Mouse (Mus musculus): ENCODE data around the gene Ptpn13. TPM values are rescaled to one million over a fixed set of nuclear protein-coding genes. Genes with fewer than 3 reads are reported as not detected.
A peak's percentile ranks its signal among the peaks of the same experiment; 100 is the strongest.

Gene Ptpn13
- polyA plus RNA-seq, 1 experiment from 2014 or later = 3.2 TPM

DNA sequence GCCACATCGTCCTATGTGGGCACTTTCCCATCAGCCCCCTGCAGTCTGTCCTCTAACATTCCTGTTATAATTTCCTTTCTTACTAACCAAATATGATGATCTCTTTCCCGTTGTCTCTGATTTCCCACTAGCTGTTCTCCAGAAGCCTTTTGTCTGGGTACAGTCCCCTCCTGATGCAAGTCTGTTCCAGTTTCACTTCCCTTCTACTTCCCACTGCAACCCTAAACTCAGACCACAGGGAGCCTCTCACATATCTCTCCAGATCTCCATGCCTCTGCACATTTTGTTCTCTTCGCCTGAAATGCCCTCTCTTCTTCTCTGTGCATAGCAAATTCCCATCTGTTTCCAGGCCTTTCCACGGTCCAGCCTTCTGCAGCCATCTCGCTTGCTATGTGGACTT lies 35.6 kb upstream of the Ptpn13 start:
- Histone ChIP-seq H3K27ac (ENCODE audit: low read length) (no peak overlapping the region), H3K4me2 (ENCODE audit: low read depth, low read length) (no peak overlapping the region), H3K27me3 (replicated peaks; ENCODE audit: control insufficient read depth, insufficient read depth, low read length) (no peaks in the 10 kb centered on the region), H3K4me3 (ENCODE audit: low read length) (no peak overlapping the region), H3K9ac (ENCODE audit: low read depth, low read length) (no peak overlapping the region), H3K9me3 (ENCODE audit: control insufficient read depth, low read length) (no peaks in the 10 kb centered on the region), H3K36me3 (ENCODE audit: control insufficient read depth, insufficient read depth, low read length) (no peaks in the 10 kb centered on the region), H3K4me1 (ENCODE audit: control insufficient read depth, insufficient read depth, low read length) (peaks cover 7% of the 10 kb centered on the region; the same call in 1 of the 2 replicates)
- WGBS = 86% methylated on average over 5 of the region's 5 CpGs
- no peak for ATAC-seq

GRCm38 (mm10) chr5:103393220-103393619 lies 31.8 kb upstream of the Ptpn13 start:
- 10% methylated on average over 4 of the region's 4 CpGs for WGBS

GRCm38 (mm10) chr5:103393752-103394151 lies 31.2 kb upstream of the Ptpn13 start:
- no peak overlapping the region for H3K4me3 ChIP-seq (ENCODE audit: low read length)
- H3K9ac ChIP-seq (ENCODE audit: low read depth, low read length) = no peak overlapping the region
- H3K36me3 ChIP-seq (ENCODE audit: control insufficient read depth, insufficient read depth, low read length) = no peaks in the 10 kb centered on the region
- no peak overlapping the region for H3K27ac ChIP-seq (ENCODE audit: low read length)
- no peak overlapping the region for H3K4me2 ChIP-seq (ENCODE audit: low read depth, low read length)
- no peaks in the 10 kb centered on the region for H3K4me1 ChIP-seq (ENCODE audit: control insufficient read depth, insufficient read depth, low read length)
- no peaks in the 10 kb centered on the region for H3K27me3 ChIP-seq (replicated peaks; ENCODE audit: control insufficient read depth, insufficient read depth, low read length)
- 66% methylated on average over 16 of the region's 16 CpGs for WGBS
- no peaks in the 10 kb centered on the region for H3K9me3 ChIP-seq (ENCODE audit: control insufficient read depth, low read length)
- no peak for ATAC-seq

More at GRCm38 (mm10) chr5:103393220-103393619, 31.8 kb upstream of the Ptpn13 start:
- H3K4me3 ChIP-seq (ENCODE audit: low read length) = no peak overlapping the region
- no peak for ATAC-seq
- H3K27me3 ChIP-seq (replicated peaks; ENCODE audit: control insufficient read depth, insufficient read depth, low read length) = no peaks in the 10 kb centered on the region
- no peak overlapping the region for H3K27ac ChIP-seq (ENCODE audit: low read length)
- 0 out of 2 replicates have a peak, but pooled peaks cover under 1% of the 10 kb centered on the region for H3K4me1 ChIP-seq (ENCODE audit: control insufficient read depth, insufficient read depth, low read length)
- no peaks in the 10 kb centered on the region for H3K9me3 ChIP-seq (ENCODE audit: control insufficient read depth, low read length)
- no peak overlapping the region for H3K4me2 ChIP-seq (ENCODE audit: low read depth, low read length)
- H3K36me3 ChIP-seq (ENCODE audit: control insufficient read depth, insufficient read depth, low read length) = no peaks in the 10 kb centered on the region
- no peak overlapping the region for H3K9ac ChIP-seq (ENCODE audit: low read depth, low read length)

DNA sequence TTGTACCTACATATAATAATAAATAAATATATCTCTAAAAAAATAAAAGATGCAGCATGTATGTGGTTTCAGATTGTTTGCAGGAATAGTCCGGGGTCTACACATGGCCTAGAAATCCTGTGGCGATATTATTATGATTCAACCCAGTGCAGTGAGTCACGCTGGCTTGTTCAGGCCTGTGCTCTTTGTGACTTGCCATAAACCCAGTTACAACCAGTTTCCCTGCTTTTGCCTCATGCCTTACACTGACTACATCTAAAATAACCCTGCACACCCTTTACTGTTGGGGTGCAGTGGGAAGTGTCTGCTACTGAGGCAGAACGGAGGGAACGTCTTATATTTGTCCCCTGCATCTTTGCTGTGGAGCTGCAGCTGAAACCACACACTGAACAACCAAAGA lies 29.3 kb upstream of the Ptpn13 start:
- H3K36me3 ChIP-seq (ENCODE audit: control insufficient read depth, insufficient read depth, low read length) = no peaks in the 10 kb centered on the region
- H3K27me3 ChIP-seq (replicated peaks; ENCODE audit: control insufficient read depth, insufficient read depth, low read length) = no peaks in the 10 kb centered on the region
- no peak overlapping the region for H3K27ac ChIP-seq (ENCODE audit: low read length)
- ATAC-seq = no peak
- no peak overlapping the region for H3K4me2 ChIP-seq (ENCODE audit: low read depth, low read length)
- H3K4me3 ChIP-seq (ENCODE audit: low read length) = no peak overlapping the region
- no peaks in the 10 kb centered on the region for H3K4me1 ChIP-seq (ENCODE audit: control insufficient read depth, insufficient read depth, low read length)
- WGBS = 94% methylated on average over 5 of the region's 5 CpGs
- no peak overlapping the region for H3K9ac ChIP-seq (ENCODE audit: low read depth, low read length)
- no peaks in the 10 kb centered on the region for H3K9me3 ChIP-seq (ENCODE audit: control insufficient read depth, low read length)

GRCm38 (mm10) chr5:103397429-103397828 lies 27.6 kb upstream of the Ptpn13 start:
- Histone ChIP-seq H3K4me1 (ENCODE audit: control insufficient read depth, insufficient read depth, low read length) (no peaks in the 10 kb centered on the region), H3K9ac (ENCODE audit: low read depth, low read length) (no peak overlapping the region), H3K9me3 (ENCODE audit: control insufficient read depth, low read length) (no peaks in the 10 kb centered on the region), H3K36me3 (ENCODE audit: control insufficient read depth, insufficient read depth, low read length) (no peaks in the 10 kb centered on the region), H3K4me2 (ENCODE audit: low read depth, low read length) (no peak overlapping the region), H3K27ac (ENCODE audit: low read length) (no peak overlapping the region), H3K4me3 (ENCODE audit: low read length) (no peak overlapping the region), H3K27me3 (replicated peaks; ENCODE audit: control insufficient read depth, insufficient read depth, low read length) (no peaks in the 10 kb centered on the region)
- 69% methylated on average over 4 of the region's 4 CpGs for WGBS
- ATAC-seq = no peak

GRCm38 (mm10) chr5:103404213-103404968 lies 20.6 kb upstream of the Ptpn13 start:
- 74% methylated on average over 12 of the region's 12 CpGs for WGBS
- Histone ChIP-seq H3K9me3 (ENCODE audit: control insufficient read depth, low read length) (no peaks in the 10 kb centered on the region), H3K27me3 (replicated peaks; ENCODE audit: control insufficient read depth, insufficient read depth, low read length) (no peaks in the 10 kb centered on the region), H3K4me2 (ENCODE audit: low read depth, low read length) (no peak overlapping the region), H3K9ac (ENCODE audit: low read depth, low read length) (no peak overlapping the region), H3K4me1 (ENCODE audit: control insufficient read depth, insufficient read depth, low read length) (no peaks in the 10 kb centered on the region), H3K27ac (ENCODE audit: low read length) (no peak overlapping the region), H3K4me3 (ENCODE audit: low read length) (no peak overlapping the region), H3K36me3 (ENCODE audit: control insufficient read depth, insufficient read depth, low read length) (no peaks in the 10 kb centered on the region)
- ATAC-seq = no peak

- Histone ChIP-seq H3K9me3 (ENCODE audit: control insufficient read depth, low read length) (no peaks in the 10 kb centered on the region), H3K4me2 (ENCODE audit: low read depth, low read length) (no peak overlapping the region), H3K27me3 (replicated peaks; ENCODE audit: control insufficient read depth, insufficient read depth, low read length) (no peaks in the 10 kb centered on the region), H3K4me1 (ENCODE audit: control insufficient read depth, insufficient read depth, low read length) (no peaks in the 10 kb centered on the region), H3K36me3 (ENCODE audit: control insufficient read depth, insufficient read depth, low read length) (no peaks in the 10 kb centered on the region), H3K4me3 (ENCODE audit: low read length) (no peak overlapping the region), H3K27ac (ENCODE audit: low read length) (no peak overlapping the region), H3K9ac (ENCODE audit: low read depth, low read length) (no peak overlapping the region)
- WGBS = 29% methylated on average over 2 of the region's 2 CpGs
- no peak for ATAC-seq
These were observed 19.1 kb upstream of the Ptpn13 start for GRCm38 (mm10) chr5:103405921-103406320.

GRCm38 (mm10) chr5:103412020-103412747 lies 12.8 kb upstream of the Ptpn13 start:
- peak; percentile 68 for ATAC-seq
- no peak overlapping the region for H3K9ac ChIP-seq (ENCODE audit: low read depth, low read length)
- H3K27ac ChIP-seq (ENCODE audit: low read length) = no peak overlapping the region
- WGBS = 61% methylated on average over 10 of the region's 10 CpGs
- H3K4me1 ChIP-seq (ENCODE audit: control insufficient read depth, insufficient read depth, low read length) = no peaks in the 10 kb centered on the region
- H3K9me3 ChIP-seq (ENCODE audit: control insufficient read depth, low read length) = no peaks in the 10 kb centered on the region
- no peak overlapping the region for H3K4me3 ChIP-seq (ENCODE audit: low read length)
- no peaks in the 10 kb centered on the region for H3K36me3 ChIP-seq (ENCODE audit: control insufficient read depth, insufficient read depth, low read length)
- no peaks in the 10 kb centered on the region for H3K27me3 ChIP-seq (replicated peaks; ENCODE audit: control insufficient read depth, insufficient read depth, low read length)
- no peak overlapping the region for H3K4me2 ChIP-seq (ENCODE audit: low read depth, low read length)

DNA sequence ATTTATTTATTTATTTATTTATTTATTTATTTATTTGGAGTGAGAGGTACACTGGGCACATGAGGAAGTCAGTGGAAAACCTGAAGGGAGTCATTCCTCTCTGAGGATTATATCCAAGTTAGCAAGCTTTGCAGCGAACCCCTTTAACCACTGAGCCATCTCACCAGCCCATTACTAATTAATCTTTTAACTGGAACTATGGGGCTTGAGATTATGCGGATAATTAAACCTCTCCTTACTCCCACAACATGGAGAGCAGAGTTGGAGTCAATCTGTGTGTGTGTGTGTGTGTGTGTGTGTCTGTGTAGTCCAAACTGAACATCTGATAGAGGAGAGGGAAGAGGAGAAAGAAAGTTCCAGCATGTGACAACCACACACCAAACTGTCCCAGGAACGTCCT lies 10.4 kb upstream of the Ptpn13 start:
- no peaks in the 10 kb centered on the region for H3K9me3 ChIP-seq (ENCODE audit: control insufficient read depth, low read length)
- H3K4me2 ChIP-seq (ENCODE audit: low read depth, low read length) = no peak overlapping the region
- H3K4me3 ChIP-seq (ENCODE audit: low read length) = no peak overlapping the region
- H3K27ac ChIP-seq (ENCODE audit: low read length) = no peak overlapping the region
- 81% methylated on average over 3 of the region's 3 CpGs for whole genome bisulfite sequencing
- no peaks in the 10 kb centered on the region for H3K4me1 ChIP-seq (ENCODE audit: control insufficient read depth, insufficient read depth, low read length)
- H3K27me3 ChIP-seq (replicated peaks; ENCODE audit: control insufficient read depth, insufficient read depth, low read length) = no peaks in the 10 kb centered on the region
- H3K36me3 ChIP-seq (ENCODE audit: control insufficient read depth, insufficient read depth, low read length) = no peaks in the 10 kb centered on the region
- no peak for ATAC-seq
- H3K9ac ChIP-seq (ENCODE audit: low read depth, low read length) = no peak overlapping the region
